Mouse (Mus musculus) fat pad, adult 2 months (tissue): ENCODE measurements around the gene Hpse.

ENCODE experiments used
- DNase-seq: peaks from one replicate; pipeline ENCODE4 v3.0.0-alpha.2; 2011; ENCODE audit warnings: low read depth, low spot score; ENCODE audit errors: extremely low read depth

Gene Hpse

GRCm38 (mm10) chr5:100697398-100697797 is 22.1 kb downstream of the Hpse start:
- DNase-seq: no peak

GRCm38 (mm10) chr5:100685631-100686030 is 33.9 kb downstream of the Hpse start:
- DNase-seq: no peak

GRCm38 (mm10) chr5:100680542-100680933 is 39.0 kb downstream of the Hpse start:
- no peak for DNase-seq

- DNase-seq: no peak
These were observed 39.5 kb downstream of the Hpse start for GRCm38 (mm10) chr5:100679911-100680541.

GRCm38 (mm10) chr5:100674711-100675376 is 44.7 kb downstream of the Hpse start, which contains the start of gene Coq2:
Gene Coq2, minus strand, starts transcription at chr5:100675140.
- DNase-seq: no peak

- DNase-seq: no peak
These were observed 45.6 kb downstream of the Hpse start for GRCm38 (mm10) chr5:100673745-100674486.

- DNase-seq: peak; percentile 40
These were observed 47.1 kb downstream of the Hpse start for GRCm38 (mm10) chr5:100672403-100672802.

GRCm38 (mm10) chr5:100671897-100672296 is 47.6 kb downstream of the Hpse start:
- DNase-seq: no peak

GRCm38 (mm10) chr5:100671398-100671797 is 48.1 kb downstream of the Hpse start:
- no peak for DNase-seq

- DNase-seq: no peak
These were observed 52.6 kb downstream of the Hpse start for GRCm38 (mm10) chr5:100666965-100667364.

GRCm38 (mm10) chr5:100663854-100664253 is 55.7 kb downstream of the Hpse start:
- no peak for DNase-seq

GRCm38 (mm10) chr5:100663011-100663410 is 56.5 kb downstream of the Hpse start:
- no peak for DNase-seq

GRCm38 (mm10) chr5:100658460-100658859 is 61.1 kb downstream of the Hpse start:
- DNase-seq: no peak

- no peak for DNase-seq
These were observed 63.2 kb downstream of the Hpse start for GRCm38 (mm10) chr5:100656352-100656751.

GRCm38 (mm10) chr5:100652327-100652726 is 67.2 kb downstream of the Hpse start:
- DNase-seq: no peak

GRCm38 (mm10) chr5:100651486-100651885 is 68.0 kb downstream of the Hpse start:
- no peak for DNase-seq

GRCm38 (mm10) chr5:100650969-100651368 is 68.5 kb downstream of the Hpse start:
- DNase-seq: no peak

GRCm38 (mm10) chr5:100648546-100648945 is 71.0 kb downstream of the Hpse start:
- no peak for DNase-seq

GRCm38 (mm10) chr5:100648046-100648445 is 71.5 kb downstream of the Hpse start:
- DNase-seq: no peak

GRCm38 (mm10) chr5:100646558-100646957 is 73.0 kb downstream of the Hpse start:
- no peak for DNase-seq

GRCm38 (mm10) chr5:100643991-100644535 is 75.5 kb downstream of the Hpse start:
- no peak for DNase-seq
